Mouse (Mus musculus) gastrocnemius, adult 2 months (tissue): ENCODE data around the gene Acsl6. TPM values are rescaled to one million over a fixed set of nuclear protein-coding genes. Genes with fewer than 3 reads are reported as not detected.
"Not testable (repeated sequence)": the region's sequence is repeated elsewhere in the genome, so short reads cannot be mapped to it uniquely, and the experiment has no call there.

Source experiments
- DNase-seq: peaks from one replicate; pipeline ENCODE4 v3.0.0; 2022
- H3K27ac ChIP-seq: fragments of 200-600 bp; 2 replicates; pipeline ENCODE4 v1.8.1; 2022; ENCODE audit warnings: mild to moderate bottlenecking
- H3K4me3 ChIP-seq: fragments of 200-600 bp; 2 replicates; pipeline ENCODE4 v1.8.1; 2022; ENCODE audit warnings: mild to moderate bottlenecking, moderate library complexity
- CTCF ChIP-seq: fragments of 200-600 bp; IDR thresholded peaks from 2 replicates; pipeline ENCODE4 v1.8.1; 2022; ENCODE audit warnings: antibody characterized with exemption, mild to moderate bottlenecking, moderate library complexity
- intact Hi-C: fragments of 180-260 bp; cut with DNase I; formaldehyde crosslinking; loops from one replicate; pipeline ENCODE4 v1.15.1; 2025
- total RNA-seq, 2 experiments: library from RNA; stranded (reverse); gene quantifications; 2 replicates each; pipeline ENCODE4 v1.2.3; 2021

Gene Acsl6
- total RNA-seq, 2 experiments from 2014 or later: 21.9 to 23.1 TPM

DNA sequence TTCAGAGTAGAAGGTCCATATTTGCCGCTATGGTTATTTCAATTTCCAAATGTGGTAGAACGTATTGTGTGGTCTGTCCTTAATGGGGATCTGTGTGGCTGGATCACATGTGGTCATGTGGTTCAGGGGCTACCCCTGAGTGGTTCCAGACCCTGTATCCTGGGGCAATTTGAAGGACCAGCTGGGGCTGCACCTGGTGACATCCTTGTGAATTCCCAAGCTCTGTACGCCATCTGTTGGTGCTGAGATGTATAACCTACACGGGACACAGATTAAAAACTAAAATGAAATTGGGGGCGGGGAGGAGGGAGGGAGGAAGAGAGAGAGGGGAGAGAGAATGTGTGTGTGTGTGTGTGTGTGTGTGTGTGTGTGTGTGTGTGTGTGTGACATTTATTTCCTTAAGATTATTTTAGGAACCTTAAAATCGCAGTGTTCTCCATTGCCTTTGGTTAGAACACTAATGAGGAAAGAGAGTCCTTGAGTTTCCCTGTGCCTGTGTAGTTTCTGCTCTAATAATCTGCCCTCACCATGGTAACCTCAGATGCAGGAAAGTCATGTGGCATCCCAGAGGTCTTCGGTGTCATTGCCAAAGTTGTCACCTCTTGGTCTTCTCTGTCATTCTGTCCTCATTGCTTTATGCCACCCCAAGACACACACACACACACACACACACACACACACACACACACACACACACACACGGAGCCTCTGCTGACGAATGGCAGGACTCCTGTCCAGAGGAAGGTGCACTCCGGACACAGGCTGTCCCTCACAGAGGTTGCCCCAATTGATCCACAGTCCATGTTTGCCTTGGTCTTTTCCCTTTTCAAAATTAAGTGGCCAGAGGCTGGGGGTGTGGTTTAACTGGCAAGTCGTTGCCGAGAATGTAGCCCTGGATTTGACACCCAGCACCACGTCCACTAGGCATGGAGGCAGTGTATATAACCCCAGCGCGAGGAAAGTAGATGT lies 51.3 kb downstream of the Acsl6 start:
- intact Hi-C loops: loop anchor here (2.0 to 5.0 kb wide), 5 partner anchors 67 to 228 kb away; no protein-coding TSS in a partner anchor
- peak; percentile 60 for DNase-seq
- no peak overlapping the region for H3K4me3 ChIP-seq
- peak overlapping the region; percentile 97 for H3K27ac ChIP-seq
- peak; percentile 65 for TF ChIP-seq CTCF

DNA sequence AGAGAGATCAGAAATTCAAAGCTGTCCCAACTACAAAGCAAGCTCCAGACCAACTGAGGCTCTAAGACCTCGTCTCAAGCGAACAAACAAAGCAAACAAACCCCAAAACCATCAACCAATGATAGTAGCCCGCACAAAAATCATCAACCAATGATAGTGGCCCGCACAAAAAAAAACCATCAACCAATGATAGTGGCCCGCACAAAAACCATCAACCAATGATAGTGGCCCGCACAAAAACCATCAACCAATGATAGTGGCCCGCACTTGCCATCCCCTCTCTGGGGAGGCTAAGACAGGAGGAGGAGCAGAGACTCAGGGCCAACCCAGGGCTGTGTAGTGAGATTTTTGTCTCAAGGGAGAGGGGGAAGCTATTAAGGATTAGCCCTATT lies 52.0 kb downstream of the Acsl6 start:
- TF ChIP-seq CTCF: no peak
- intact Hi-C loops: loop anchor here (2.0 to 5.0 kb wide), 5 partner anchors 67 to 228 kb away; no protein-coding TSS in a partner anchor
- Histone ChIP-seq H3K27ac (no peak overlapping the region), H3K4me3 (no peak overlapping the region)
- no peak for DNase-seq

DNA sequence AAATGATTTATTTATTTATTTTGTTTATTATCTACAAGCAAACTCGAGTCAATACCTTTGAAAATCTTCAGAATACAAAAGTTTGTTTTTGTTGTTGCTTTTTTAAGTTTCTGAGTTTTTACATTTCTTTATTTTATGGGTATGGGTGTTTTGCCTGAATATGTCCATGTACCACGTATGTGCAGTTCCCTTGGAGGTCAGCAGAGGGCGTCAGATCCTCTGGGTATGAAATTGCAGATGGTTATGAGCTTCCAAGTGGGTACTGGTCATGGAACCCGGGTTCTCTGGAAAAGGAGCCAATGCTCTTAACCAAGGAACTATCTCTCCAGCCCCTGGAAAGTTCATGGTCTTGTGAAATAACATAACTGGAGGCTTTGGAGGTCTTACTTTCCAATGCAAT lies 53.1 kb downstream of the Acsl6 start:
- intact Hi-C loops: loop anchor here (1.0 to 5.0 kb wide), 6 partner anchors 50 to 229 kb away; no protein-coding TSS in a partner anchor
- no peak for DNase-seq

DNA sequence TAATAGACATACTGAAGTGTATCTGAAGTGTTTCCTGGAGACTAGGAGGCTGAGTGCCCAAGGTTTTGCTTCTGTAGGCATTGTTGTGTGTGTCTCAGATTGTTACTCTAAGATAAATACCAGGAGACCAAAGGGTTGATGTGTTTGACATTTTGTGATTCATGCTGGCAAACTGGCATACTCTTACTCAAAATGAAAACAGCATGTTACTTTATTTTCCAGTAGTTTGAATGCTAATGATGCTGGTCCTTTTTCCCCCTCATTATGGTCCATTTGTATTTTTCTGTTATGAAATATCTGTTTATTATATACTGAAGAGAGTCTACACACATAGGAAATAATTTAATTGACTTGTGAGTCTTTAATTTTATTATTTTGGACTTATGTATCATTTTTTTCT lies 69.0 kb downstream of the Acsl6 start:
- H3K4me3 ChIP-seq: no peak overlapping the region
- intact Hi-C loops: no loop called here
- no peak for DNase-seq
- H3K27ac ChIP-seq: no peak overlapping the region
- no peak for TF ChIP-seq CTCF

More for the DNA sequence above, 53.1 kb downstream of the Acsl6 start:
- Histone ChIP-seq H3K4me3 (no peak overlapping the region), H3K27ac (no peak overlapping the region)
- peak; percentile 62 for TF ChIP-seq CTCF

DNA sequence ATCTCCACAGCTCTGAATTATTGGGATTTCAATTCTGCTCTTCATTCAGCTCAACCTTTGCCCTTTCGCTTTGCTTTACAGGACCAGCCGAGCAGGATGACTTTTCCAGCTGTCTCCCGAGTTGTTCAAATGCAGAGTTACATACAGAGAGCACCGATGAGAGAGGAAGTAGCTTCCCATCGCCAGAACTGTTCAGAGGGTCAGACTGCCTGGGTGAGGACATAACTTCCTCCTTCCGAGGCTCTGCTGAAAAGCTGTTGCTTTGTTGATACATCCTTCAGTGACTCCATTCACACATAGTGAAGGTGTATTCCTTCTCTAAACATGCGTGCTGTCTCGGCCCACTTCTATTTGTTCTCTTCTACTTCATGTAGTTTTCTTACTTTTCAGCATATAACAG lies 86.8 kb downstream of the Acsl6 start:
- TF ChIP-seq CTCF: no peak
- Histone ChIP-seq H3K4me3 (no peak overlapping the region), H3K27ac (no peak overlapping the region)
- intact Hi-C loops: no loop called here
- no peak for DNase-seq

DNA sequence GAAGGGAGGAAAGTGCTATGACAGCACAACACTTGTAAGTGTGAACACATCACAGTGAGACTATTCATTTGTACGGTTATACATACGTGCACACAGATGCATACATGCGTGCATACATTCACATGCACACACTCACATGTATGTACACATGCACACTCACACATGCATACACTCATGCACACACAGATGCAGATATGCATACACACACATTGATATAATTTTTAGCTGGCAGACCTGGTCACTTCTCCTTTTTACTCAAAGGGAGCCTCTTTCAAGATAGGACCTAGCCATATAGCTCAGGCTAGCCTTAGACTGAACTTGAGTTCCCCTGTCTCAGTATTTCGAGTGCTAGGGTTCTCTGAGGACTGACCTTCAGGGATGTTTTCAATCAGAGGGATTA lies 87.7 kb downstream of the Acsl6 start:
- TF ChIP-seq CTCF: no peak
- no peak overlapping the region for H3K4me3 ChIP-seq
- DNase-seq: no peak
- H3K27ac ChIP-seq: no peak overlapping the region
- intact Hi-C loops: no loop called here

DNA sequence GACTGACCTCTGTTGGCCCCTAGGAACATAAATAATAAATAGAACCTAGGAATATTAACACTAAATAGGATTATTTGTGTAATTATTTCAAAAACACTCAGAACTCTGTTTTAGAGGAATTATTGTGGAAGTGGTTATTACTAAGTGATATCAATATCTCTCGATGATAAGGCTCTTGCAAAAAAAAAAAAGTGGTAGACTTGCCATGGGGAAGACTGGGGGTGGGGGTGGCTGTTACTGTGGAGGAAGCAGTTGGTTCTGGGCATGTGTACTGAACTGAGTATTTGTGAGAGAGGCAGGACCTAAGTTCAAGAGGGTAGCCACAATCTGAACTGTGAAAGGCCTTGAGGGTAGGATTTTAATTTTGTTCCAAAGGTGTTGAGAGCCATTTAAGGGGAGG lies 93.1 kb downstream of the Acsl6 start:
- TF ChIP-seq CTCF: no peak
- intact Hi-C loops: no loop called here

DNA sequence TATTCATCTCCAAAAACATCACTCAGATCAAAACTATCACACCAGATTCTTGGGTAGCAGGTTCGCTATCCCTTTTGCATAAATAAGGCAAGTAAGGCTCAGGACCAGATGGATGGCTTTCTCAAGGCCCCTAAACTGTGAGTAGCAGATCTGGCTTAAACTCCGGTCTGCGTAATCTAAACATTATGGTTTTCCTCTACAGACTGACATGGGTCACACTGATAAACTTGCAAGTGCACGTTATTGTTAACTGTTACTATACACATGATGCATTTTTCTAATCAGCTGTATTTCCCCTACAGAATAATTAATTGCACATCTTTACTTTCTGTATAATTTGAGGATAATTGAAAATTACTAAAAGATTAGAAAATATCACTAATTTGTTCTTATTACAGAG lies 94.5 kb downstream of the Acsl6 start:
- DNase-seq: no peak
- intact Hi-C loops: no loop called here
- Histone ChIP-seq H3K4me3 (no peak overlapping the region), H3K27ac (no peak overlapping the region)
- TF ChIP-seq CTCF: no peak

More for the DNA sequence above, 93.1 kb downstream of the Acsl6 start:
- no peak overlapping the region for H3K4me3 ChIP-seq
- DNase-seq: no peak
- no peak overlapping the region for H3K27ac ChIP-seq

DNA sequence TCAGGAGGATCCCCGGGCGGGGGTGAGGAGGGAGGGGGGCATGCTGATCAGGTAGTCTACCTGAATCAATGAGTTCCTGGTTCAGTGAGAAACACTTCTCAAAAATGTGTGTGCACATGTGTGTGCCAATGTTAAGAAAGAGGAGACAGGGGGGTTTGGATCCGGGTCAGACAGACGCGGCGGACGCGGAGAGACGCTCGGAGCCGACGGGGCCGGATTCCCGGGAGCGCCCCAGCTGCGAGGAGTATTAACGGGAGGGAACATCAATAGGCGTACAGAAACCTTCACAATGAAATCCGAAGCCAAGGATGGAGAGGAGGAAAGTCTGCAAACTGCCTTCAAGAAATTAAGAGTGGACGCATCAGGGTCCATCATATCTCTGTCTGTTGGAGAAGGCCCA lies 97.2 kb downstream of the Acsl6 start:
- H3K4me3 ChIP-seq, H3K27ac ChIP-seq, DNase-seq, intact Hi-C loops: not testable (repeated sequence)

DNA sequence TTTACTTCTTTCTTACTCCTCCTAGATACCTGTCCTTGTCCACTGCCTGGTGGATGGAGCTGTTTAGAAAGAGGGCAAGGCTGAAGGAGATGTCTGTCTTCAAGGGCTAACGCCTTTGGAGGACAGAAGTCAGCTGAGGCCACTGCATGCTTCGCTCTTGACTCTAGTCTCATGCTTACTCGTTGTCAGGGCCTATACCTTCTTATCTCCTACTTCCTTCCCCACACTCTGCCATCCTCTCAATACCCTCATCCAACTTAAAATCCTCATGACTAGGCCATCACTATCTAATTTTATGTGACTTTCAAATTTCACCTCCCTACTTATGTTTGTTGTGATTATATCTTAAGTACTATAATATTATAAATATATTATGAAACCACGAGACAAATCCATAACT lies 101.3 kb downstream of the Acsl6 start:
- no peak for DNase-seq
- Histone ChIP-seq H3K4me3 (no peak overlapping the region), H3K27ac (no peak overlapping the region)
- intact Hi-C loops: no loop called here
- TF ChIP-seq CTCF: no peak

DNA sequence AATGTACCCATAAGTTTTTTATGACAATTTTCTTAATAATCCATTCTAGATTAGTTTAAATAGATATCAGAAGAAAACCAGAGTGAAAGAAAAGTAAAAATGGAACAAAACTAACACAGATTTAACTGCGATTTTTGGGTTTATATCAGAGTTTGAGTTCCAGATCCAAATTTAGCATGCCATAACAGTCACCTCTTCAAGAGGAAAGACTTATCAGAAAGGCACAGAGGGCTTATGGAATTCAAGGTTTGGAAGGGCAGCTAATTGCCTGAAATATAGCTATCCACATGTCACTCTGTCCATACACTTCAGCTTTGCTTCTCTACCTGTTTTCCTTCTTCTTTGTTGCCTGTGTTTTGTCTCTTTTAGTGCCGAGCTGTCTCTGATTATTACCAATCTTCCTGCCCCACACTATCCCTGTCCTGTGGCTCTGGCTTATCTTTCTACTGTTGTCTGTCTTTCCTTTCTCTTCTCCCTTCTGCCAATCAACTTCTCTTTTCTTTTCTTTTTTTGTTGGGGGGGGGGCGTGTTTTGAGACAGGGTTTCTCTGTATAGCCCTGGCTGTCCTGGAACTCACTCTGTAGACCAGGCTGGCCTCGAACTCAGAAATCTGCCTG lies 103.4 kb downstream of the Acsl6 start:
- H3K4me3 ChIP-seq: no peak overlapping the region
- no peak for DNase-seq
- H3K27ac ChIP-seq: no peak overlapping the region
- TF ChIP-seq CTCF: no peak
- intact Hi-C loops: no loop called here

DNA sequence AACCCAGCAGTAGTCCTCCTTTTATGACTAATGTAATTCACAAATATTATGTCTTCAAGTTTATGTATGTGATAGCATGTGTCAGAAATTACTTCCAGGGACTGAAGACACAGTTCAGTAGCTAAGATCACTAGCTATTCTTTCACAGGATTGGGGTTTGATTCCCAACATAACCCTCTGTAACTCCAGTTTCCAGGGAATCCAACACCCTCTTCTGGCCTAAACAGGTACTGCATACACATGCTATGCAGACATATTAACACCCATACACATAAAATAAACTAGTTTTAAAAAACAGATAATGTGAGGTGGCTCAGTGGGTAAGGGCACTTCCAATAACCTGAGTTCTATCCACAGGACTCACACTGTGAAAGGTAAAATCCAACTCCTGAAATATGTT lies 107.0 kb downstream of the Acsl6 start:
- no peak overlapping the region for H3K27ac ChIP-seq
- intact Hi-C loops: no loop called here
- H3K4me3 ChIP-seq: no peak overlapping the region
- TF ChIP-seq CTCF: peak; percentile 24
- DNase-seq: no peak

DNA sequence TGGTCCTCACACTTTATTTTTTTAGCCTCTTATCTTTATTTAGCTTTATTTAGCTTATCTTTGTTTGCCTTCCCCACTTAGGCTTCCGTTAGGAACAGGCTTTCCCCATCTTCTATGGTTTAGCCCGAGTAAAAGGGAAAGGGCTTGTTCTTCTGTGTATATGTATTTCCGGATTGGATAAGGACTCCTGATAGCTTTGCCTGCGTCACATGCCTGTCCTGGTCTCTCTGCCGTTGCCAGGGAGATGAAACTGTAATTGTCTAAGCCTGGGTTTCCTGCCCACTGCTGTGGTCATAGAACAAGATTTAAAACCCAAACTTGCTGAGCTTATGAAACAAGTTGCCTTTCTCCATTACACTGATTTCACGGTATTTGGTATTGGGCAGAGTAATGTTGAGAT lies 109.4 kb downstream of the Acsl6 start:
- no peak for TF ChIP-seq CTCF
- H3K4me3 ChIP-seq: no peak overlapping the region
- DNase-seq: no peak
- intact Hi-C loops: no loop called here
- no peak overlapping the region for H3K27ac ChIP-seq

Other genes starting within 250 kb of the Acsl6 start
- gene Pdlim4, start 234.8 kb upstream of the Acsl6 start, total RNA-seq: 1 to 10 TPM; 4.7 to 7.9 TPM
- 10 to 100 TPM; 27.2 to 46.2 TPM for gene P4ha2, start 203.7 kb upstream of the Acsl6 start, total RNA-seq
- gene Csf2, start 54.1 kb upstream of the Acsl6 start, total RNA-seq: not detected
- gene Il3, start 36.5 kb upstream of the Acsl6 start, total RNA-seq: not detected
- not detected for gene Meikin, start 66.9 kb downstream of the Acsl6 start, total RNA-seq
- 10 to 100 TPM; 28.7 to 35.9 TPM for gene Fnip1, start 134.4 kb downstream of the Acsl6 start, total RNA-seq
- gene Rapgef6, start 219.0 kb downstream of the Acsl6 start, total RNA-seq: 1 to 10 TPM; 6.7 to 9.4 TPM